Mouse (Mus musculus) myocyte (in vitro differentiated cells): ENCODE measurements around the gene Zfp799.

ENCODE experiments used
- CEBPB ChIP-seq: IDR thresholded peaks from 2 replicates; pipeline ENCODE4 v1.6.1; 2011; ENCODE audit warnings: mild to moderate bottlenecking, moderate library complexity; ENCODE audit not compliant: poor library complexity, insufficient read depth, severe bottlenecking
- E2F4 ChIP-seq: IDR thresholded peaks from one replicate; pipeline ENCODE4 v1.6.1; 2011; ENCODE audit warnings: mild to moderate bottlenecking, control low read depth, moderate library complexity; ENCODE audit not compliant: insufficient read depth
- MAX ChIP-seq: IDR thresholded peaks from one replicate; pipeline ENCODE4 v1.6.1; 2011; ENCODE audit warnings: low read depth, mild to moderate bottlenecking, control low read depth
- MYOD1 ChIP-seq, 3 experiments: IDR thresholded peaks; one replicate each; pipeline ENCODE4 v1.6.1; 2011; ENCODE audit warnings: control low read depth in 2 of 3, low read depth in 2 of 3, mild to moderate bottlenecking in 2 of 3, moderate library complexity in 1 of 3; ENCODE audit not compliant: insufficient read length in 2 of 3, control insufficient read depth in 1 of 3
- POLR2A ChIP-seq: IDR thresholded peaks from one replicate; pipeline ENCODE4 v1.6.1; 2011; ENCODE audit warnings: low read depth, mild to moderate bottlenecking, control low read depth, moderate library complexity; ENCODE audit not compliant: insufficient read length

GRCm38 (mm10) chr17:32771213-32771612 is 58.8 kb downstream of the Zfp799 start:
- TF ChIP-seq MYOD1 (IDR thresholded peaks at IDR 0.05; ENCODE audit: control insufficient read depth in 1 of 3, insufficient read length in 2 of 3, low read depth in 2 of 3): no peak
- TF ChIP-seq E2F4: no peak
- TF ChIP-seq POLR2A: no peak
- no peak for TF ChIP-seq MAX
- no peak for TF ChIP-seq CEBPB
